Mouse (Mus musculus) E14TG2a.4 (cell line): Measurements from ENCODE around the gene Nav1.

Experiments
- H3K27me3 ChIP-seq: 2 replicates; pipeline ENCODE4 v1.6.1; 2014; ENCODE audit warnings: low read length, control low read depth; ENCODE audit not compliant: insufficient read depth
- H3K36me3 ChIP-seq: 2 replicates; pipeline ENCODE4 v1.6.1; 2014; ENCODE audit warnings: low read length, control low read depth; ENCODE audit not compliant: insufficient read depth
- H3K4me1 ChIP-seq: replicated peaks from 2 replicates; pipeline ENCODE4 v1.6.1; 2014; ENCODE audit warnings: low read depth, low read length, control low read depth
- H3K4me3 ChIP-seq: replicated peaks from 2 replicates; pipeline ENCODE4 v1.5.1; 2014; ENCODE audit warnings: mild to moderate bottlenecking, low read length
- H3K9me3 ChIP-seq: 2 replicates; pipeline ENCODE4 v1.6.1; 2014; ENCODE audit warnings: low read length, control low read depth
- CTCF ChIP-seq: conservative IDR thresholded peaks from 2 replicates; pipeline ENCODE4 v1.5.1; 2014; ENCODE audit warnings: low read length
- NANOG ChIP-seq: IDR thresholded peaks from 2 replicates; pipeline ENCODE4 v1.6.1; 2014; ENCODE audit warnings: borderline replicate concordance, low read length, mixed read lengths
- POU5F1 ChIP-seq: IDR thresholded peaks from 2 replicates; pipeline ENCODE4 v1.6.1; 2014; ENCODE audit warnings: low read length, borderline replicate concordance

The Nav1 gene

GRCm38 (mm10) chr1:135531081-135531480, 76.0 kb downstream of the Nav1 start:
- no peak for TF ChIP-seq NANOG
- TF ChIP-seq POU5F1 = no peak
- TF ChIP-seq CTCF = no peak
- peaks cover 25% of the 10 kb centered on the region for H3K4me1 ChIP-seq
- no peaks in the 10 kb centered on the region for H3K9me3 ChIP-seq
- no peak overlapping the region; the same call in 1 of the 2 replicates for H3K4me3 ChIP-seq
- no peaks in the 10 kb centered on the region for H3K27me3 ChIP-seq
- H3K36me3 ChIP-seq = peaks cover 4% of the 10 kb centered on the region; the same call in 1 of the 2 replicates

GRCm38 (mm10) chr1:135524518-135524860, 82.6 kb downstream of the Nav1 start:
- Histone ChIP-seq H3K4me1 (peaks cover 19% of the 10 kb centered on the region), H3K9me3 (peaks cover 3% of the 10 kb centered on the region; the same call in 1 of the 2 replicates), H3K27me3 (no peaks in the 10 kb centered on the region), H3K36me3 (no peaks in the 10 kb centered on the region), H3K4me3 (no peak overlapping the region)
- TF ChIP-seq POU5F1 = no peak
- TF ChIP-seq NANOG = no peak
- no peak for TF ChIP-seq CTCF

GRCm38 (mm10) chr1:135523780-135524517, 83.1 kb downstream of the Nav1 start:
- Histone ChIP-seq H3K4me3 (no peak overlapping the region), H3K4me1 (peaks cover 19% of the 10 kb centered on the region), H3K36me3 (no peaks in the 10 kb centered on the region), H3K9me3 (peaks cover 3% of the 10 kb centered on the region; the same call in 1 of the 2 replicates), H3K27me3 (no peaks in the 10 kb centered on the region)
- TF ChIP-seq NANOG = no peak
- TF ChIP-seq CTCF = no peak
- no peak for TF ChIP-seq POU5F1

GRCm38 (mm10) chr1:135523344-135523743, 83.8 kb downstream of the Nav1 start:
- H3K27me3 ChIP-seq = no peaks in the 10 kb centered on the region
- no peaks in the 10 kb centered on the region for H3K36me3 ChIP-seq
- H3K9me3 ChIP-seq = peaks cover 3% of the 10 kb centered on the region; the same call in 1 of the 2 replicates
- TF ChIP-seq NANOG (no peak), CTCF (no peak), POU5F1 (no peak)
- H3K4me1 ChIP-seq = peaks cover 19% of the 10 kb centered on the region
- no peak overlapping the region for H3K4me3 ChIP-seq

- TF ChIP-seq CTCF = no peak
- no peak for TF ChIP-seq POU5F1
- TF ChIP-seq NANOG = no peak
Measured at GRCm38 (mm10) chr1:135520550-135521168, 86.4 kb downstream of the Nav1 start.

GRCm38 (mm10) chr1:135518661-135519060, 88.4 kb downstream of the Nav1 start:
- H3K36me3 ChIP-seq = no peaks in the 10 kb centered on the region
- peaks cover 19% of the 10 kb centered on the region; the same call in 1 of the 2 replicates for H3K27me3 ChIP-seq
- TF ChIP-seq NANOG (no peak), CTCF (no peak), POU5F1 (no peak)
- peaks cover 7% of the 10 kb centered on the region for H3K4me1 ChIP-seq
- H3K4me3 ChIP-seq = no peak overlapping the region
- peaks cover 3% of the 10 kb centered on the region; the same call in 1 of the 2 replicates for H3K9me3 ChIP-seq

More at GRCm38 (mm10) chr1:135520550-135521168, 86.4 kb downstream of the Nav1 start:
- Histone ChIP-seq H3K4me3 (no peak overlapping the region), H3K36me3 (no peaks in the 10 kb centered on the region), H3K27me3 (peaks cover 11% of the 10 kb centered on the region; the same call in 1 of the 2 replicates), H3K9me3 (peaks cover 3% of the 10 kb centered on the region; the same call in 1 of the 2 replicates), H3K4me1 (peaks cover 19% of the 10 kb centered on the region)

GRCm38 (mm10) chr1:135517469-135517868, 89.6 kb downstream of the Nav1 start:
- Histone ChIP-seq H3K9me3 (peaks cover 3% of the 10 kb centered on the region; the same call in 1 of the 2 replicates), H3K4me1 (no peaks in the 10 kb centered on the region; the same call in 1 of the 2 replicates), H3K4me3 (no peak overlapping the region), H3K36me3 (no peaks in the 10 kb centered on the region), H3K27me3 (peaks cover 28% of the 10 kb centered on the region)
- TF ChIP-seq NANOG = no peak
- no peak for TF ChIP-seq CTCF
- no peak for TF ChIP-seq POU5F1

- peaks cover 5% of the 10 kb centered on the region for H3K4me1 ChIP-seq
- TF ChIP-seq CTCF = no peak
- no peak overlapping the region for H3K4me3 ChIP-seq
- no peaks in the 10 kb centered on the region for H3K36me3 ChIP-seq
- H3K9me3 ChIP-seq = peaks cover 3% of the 10 kb centered on the region; the same call in 1 of the 2 replicates
- H3K27me3 ChIP-seq = peaks cover 35% of the 10 kb centered on the region
Measured at GRCm38 (mm10) chr1:135516511-135517305, 90.4 kb downstream of the Nav1 start.
